Mouse (Mus musculus): ENCODE measurements at regions not wholly inside any gene's neighbourhood (a gene's known extent, or its start where the extent isn't known, plus 50 kb on each side); places are given as distances from the start of the nearest gene placed in this dataset.

GRCm38 (mm10) chr2:138123331-138123730, 133.0 kb upstream of the Btbd3 start:
- peak; percentile 20 for DNase-seq (ENCODE audit: inconsistent ontology term)

- DNase-seq (ENCODE audit: inconsistent ontology term), result peak; percentile 4
These were observed 135.5 kb upstream of the Btbd3 start for GRCm38 (mm10) chr2:138120868-138121267.

GRCm38 (mm10) chr2:138120131-138120530, 136.2 kb upstream of the Btbd3 start:
- DNase-seq (ENCODE audit: inconsistent ontology term), result peak; percentile 11

- no peak for DNase-seq (ENCODE audit: inconsistent ontology term)
These were observed 156.6 kb upstream of the Btbd3 start for GRCm38 (mm10) chr2:138099777-138100176.

- no peak for DNase-seq (ENCODE audit: inconsistent ontology term)
These were observed 171.0 kb upstream of the Btbd3 start for GRCm38 (mm10) chr2:138085390-138085789.

GRCm38 (mm10) chr2:138084564-138085283, 171.6 kb upstream of the Btbd3 start:
- no peak for DNase-seq (ENCODE audit: inconsistent ontology term)

- DNase-seq (ENCODE audit: inconsistent ontology term), result peak; percentile 3
These were observed 182.2 kb upstream of the Btbd3 start for GRCm38 (mm10) chr2:138074020-138074613.

GRCm38 (mm10) chr2:138072165-138072728, 184.1 kb upstream of the Btbd3 start:
- DNase-seq (ENCODE audit: inconsistent ontology term), result no peak

GRCm38 (mm10) chr2:138053081-138053480, 203.3 kb upstream of the Btbd3 start:
- DNase-seq (ENCODE audit: inconsistent ontology term), result no peak

GRCm38 (mm10) chr2:138048341-138048740, 208.0 kb upstream of the Btbd3 start:
- DNase-seq (ENCODE audit: inconsistent ontology term), result no peak

- DNase-seq (ENCODE audit: inconsistent ontology term), result peak; percentile 6
These were observed 208.6 kb upstream of the Btbd3 start for GRCm38 (mm10) chr2:138047781-138048201.

- DNase-seq (ENCODE audit: inconsistent ontology term), result no peak
These were observed 209.0 kb upstream of the Btbd3 start for GRCm38 (mm10) chr2:138047361-138047760.

- no peak for DNase-seq (ENCODE audit: inconsistent ontology term)
These were observed 209.4 kb upstream of the Btbd3 start for GRCm38 (mm10) chr2:138046918-138047317.

- no peak for DNase-seq (ENCODE audit: inconsistent ontology term)
These were observed 210.3 kb upstream of the Btbd3 start for GRCm38 (mm10) chr2:138045933-138046642.

GRCm38 (mm10) chr2:138040706-138041105, 215.7 kb upstream of the Btbd3 start:
- DNase-seq (ENCODE audit: inconsistent ontology term), result peak; percentile 6

GRCm38 (mm10) chr2:138040302-138040701, 216.1 kb upstream of the Btbd3 start:
- DNase-seq (ENCODE audit: inconsistent ontology term), result peak; percentile 24

- peak; percentile 4 for DNase-seq (ENCODE audit: inconsistent ontology term)
These were observed 222.1 kb upstream of the Btbd3 start for GRCm38 (mm10) chr2:138034123-138034736.

GRCm38 (mm10) chr2:138033379-138034122, 222.8 kb upstream of the Btbd3 start:
- peak; percentile 36 for DNase-seq (ENCODE audit: inconsistent ontology term)

GRCm38 (mm10) chr2:138027411-138027810, 229.0 kb upstream of the Btbd3 start:
- peak; percentile 64 for DNase-seq (ENCODE audit: inconsistent ontology term)

GRCm38 (mm10) chr2:138023558-138023957, 232.8 kb upstream of the Btbd3 start:
- DNase-seq (ENCODE audit: inconsistent ontology term), result no peak

GRCm38 (mm10) chr2:137981766-137982165, 274.6 kb upstream of the Btbd3 start:
- no peak for DNase-seq (ENCODE audit: inconsistent ontology term)

All from Muller cell, postnatal 12 days (primary cell).